Mouse (Mus musculus) limb, embryonic 10.5 days (tissue): Measurements from ENCODE around the gene Acadm. TPM values are rescaled to one million over a fixed set of nuclear protein-coding genes. Genes with fewer than 3 reads are reported as not detected.

Source experiments
- polyA plus RNA-seq: library from polyadenylated mRNA; unstranded; fragments of >200 nt; fragmentation: Nextera tagmentation; extraction: Ambion mirVana; gene quantifications from 2 replicates; pipeline ENCODE4 v1.2.1, GENCODE M21; 2016

Acadm gene
- polyA plus RNA-seq, 1 experiment from 2014 or later, result 35.3 TPM

Other genes with a start within 250 kb of the Acadm start
- gene St6galnac3, start 219.5 kb downstream of the Acadm start, polyA plus RNA-seq, result 53.3 and 53.6 TPM in 2 replicates
- 0.31 and 0.33 TPM in 2 replicates for gene Asb17, start 100.4 kb downstream of the Acadm start, polyA plus RNA-seq
- gene Msh4, start 38.5 kb downstream of the Acadm start, polyA plus RNA-seq, result 0.05 and 0.06 TPM in 2 replicates
- 47.2 and 50.7 TPM in 2 replicates for gene Rabggtb, start 31.6 kb downstream of the Acadm start, polyA plus RNA-seq
- 0.08 and 0.09 TPM in 2 replicates for gene Slc44a5, start 28.8 kb upstream of the Acadm start, polyA plus RNA-seq